Mouse (Mus musculus) bone marrow, adult 2 months (tissue): ENCODE results near the gene Padi3.

ENCODE experiments used
- CTCF ChIP-seq: fragments of 200-500 bp; IDR thresholded peaks from 2 replicates; pipeline ENCODE4 v1.5.1; 2011; ENCODE audit warnings: low read length, control low read depth; ENCODE audit not compliant: control insufficient read depth, insufficient read depth
- POLR2A ChIP-seq: fragments of 200-500 bp; IDR thresholded peaks from 2 replicates; pipeline ENCODE4 v1.6.1; 2011; ENCODE audit warnings: low read depth, mild to moderate bottlenecking, control low read depth, low read length, borderline replicate concordance; ENCODE audit not compliant: control insufficient read depth

GRCm38 (mm10) chr4:140817413-140817812 is 7.0 kb upstream of the Padi3 start:
- peak; percentile 13; the same call in 1 of the 2 replicates for TF ChIP-seq CTCF
- no peak for TF ChIP-seq POLR2A
